Mouse (Mus musculus) heart, postnatal 0 days (tissue): ENCODE data around the gene Bud13.

ENCODE experiments used
- CTCF ChIP-seq: IDR thresholded peaks from 2 replicates; pipeline ENCODE4 v1.5.1; 2016; ENCODE audit warnings: antibody characterized with exemption, control low read depth, low read depth
- EP300 ChIP-seq: IDR thresholded peaks from 2 replicates; pipeline ENCODE4 v1.6.1; 2016; ENCODE audit warnings: antibody characterized with exemption, low read depth

DNA sequence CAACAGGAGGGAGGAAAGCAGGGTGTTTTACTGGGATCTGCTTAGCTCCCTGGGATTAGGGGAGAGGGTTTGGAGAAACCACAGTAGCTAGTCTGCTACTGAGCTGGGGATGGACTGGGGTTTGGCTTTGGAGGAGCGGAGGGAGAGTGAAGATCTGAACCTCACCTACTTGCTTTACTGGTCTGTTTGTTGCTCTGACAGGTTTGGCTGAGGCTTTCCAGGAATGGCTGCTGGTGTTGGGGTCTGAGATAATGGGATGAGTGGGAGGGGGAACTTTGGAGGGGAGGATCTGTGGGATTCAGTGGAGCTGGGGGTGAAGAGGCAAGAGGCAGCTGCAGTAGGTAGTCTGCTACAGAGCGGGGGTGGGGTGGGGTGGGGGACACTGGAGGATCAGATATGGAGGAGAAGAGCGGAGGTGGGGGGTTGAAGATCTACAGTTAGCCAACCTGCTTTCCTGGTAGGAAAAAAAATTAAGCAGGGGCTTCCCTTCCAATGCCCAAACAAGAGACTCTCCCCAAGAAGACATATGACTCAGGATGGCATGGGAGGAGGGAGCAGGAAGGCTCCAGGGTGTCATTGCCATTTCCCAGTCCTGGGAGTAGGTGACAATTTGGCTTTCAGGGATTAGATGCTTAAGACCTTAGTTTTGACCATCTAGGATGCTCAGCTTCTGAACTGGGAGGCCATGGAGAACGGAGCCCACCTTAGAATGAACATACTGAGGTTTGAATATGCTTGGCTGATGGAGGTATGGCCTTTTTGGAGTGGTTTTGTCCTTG is 63.3 kb downstream of the Bud13 start:
- TF ChIP-seq CTCF: no peak
- no peak for TF ChIP-seq EP300
